Mouse (Mus musculus): ENCODE measurements around the gene Cacnb2.
A peak's percentile ranks its signal among the peaks of the same experiment; 100 is the strongest.
"Not testable (repeated sequence)": the region's sequence is repeated elsewhere in the genome, so short reads cannot be mapped to it uniquely, and the experiment has no call there.

The Cacnb2 gene

GRCm38 (mm10) chr2:14657205-14657844 is 54.4 kb downstream of the Cacnb2 start:
- no peak for DNase-seq

- DNase-seq = no peak
Observed at GRCm38 (mm10) chr2:14665213-14665612, 62.3 kb downstream of the Cacnb2 start.

- no peak for DNase-seq
Observed at GRCm38 (mm10) chr2:14672117-14672516, 69.2 kb downstream of the Cacnb2 start.

GRCm38 (mm10) chr2:14676885-14677516 is 74.1 kb downstream of the Cacnb2 start:
- peak in 1 of 2 experiments; percentile 9 for DNase-seq

GRCm38 (mm10) chr2:14684231-14684630 is 81.3 kb downstream of the Cacnb2 start:
- no peak for DNase-seq

GRCm38 (mm10) chr2:14702973-14703645 is 100.2 kb downstream of the Cacnb2 start:
- peak in 1 of 2 experiments; percentile 18 for DNase-seq

GRCm38 (mm10) chr2:14703676-14704075 is 100.8 kb downstream of the Cacnb2 start:
- DNase-seq = peak in 1 of 2 experiments; percentile 9

GRCm38 (mm10) chr2:14710247-14710646 is 107.4 kb downstream of the Cacnb2 start:
- DNase-seq = no peak

- DNase-seq = no peak
Observed at GRCm38 (mm10) chr2:14711751-14712150, 108.9 kb downstream of the Cacnb2 start.

- no peak for DNase-seq
Observed at GRCm38 (mm10) chr2:14713049-14713448, 110.2 kb downstream of the Cacnb2 start.

GRCm38 (mm10) chr2:14716666-14717065 is 113.8 kb downstream of the Cacnb2 start:
- DNase-seq = no peak

- no peak for DNase-seq
Observed at GRCm38 (mm10) chr2:14719119-14719718, 116.3 kb downstream of the Cacnb2 start.

- no peak for DNase-seq
Observed at GRCm38 (mm10) chr2:14725437-14725836, 122.5 kb downstream of the Cacnb2 start.

GRCm38 (mm10) chr2:14726601-14727000 is 123.7 kb downstream of the Cacnb2 start:
- DNase-seq = not testable (repeated sequence)

- DNase-seq = no peak
Observed at GRCm38 (mm10) chr2:14738927-14739326, 136.0 kb downstream of the Cacnb2 start.

GRCm38 (mm10) chr2:14739510-14739909 is 136.6 kb downstream of the Cacnb2 start:
- no peak for DNase-seq

- DNase-seq = no peak
Observed at GRCm38 (mm10) chr2:14740359-14740758, 137.5 kb downstream of the Cacnb2 start.

- no peak for DNase-seq
Observed at GRCm38 (mm10) chr2:14744761-14745160, 141.9 kb downstream of the Cacnb2 start.

GRCm38 (mm10) chr2:14762846-14763245 is 160.0 kb downstream of the Cacnb2 start:
- no peak for DNase-seq

- DNase-seq = no peak
Observed at GRCm38 (mm10) chr2:14763931-14764330, 161.0 kb downstream of the Cacnb2 start.

- DNase-seq = no peak
Observed at GRCm38 (mm10) chr2:14769448-14769847, 166.6 kb downstream of the Cacnb2 start.

GRCm38 (mm10) chr2:14770635-14771034 is 167.7 kb downstream of the Cacnb2 start:
- no peak for DNase-seq

- no peak for DNase-seq
Observed at GRCm38 (mm10) chr2:14774375-14774774, 171.5 kb downstream of the Cacnb2 start.
